13 mouse cellular contexts compared by ENCODE assay signal in the genomic region with DNA sequence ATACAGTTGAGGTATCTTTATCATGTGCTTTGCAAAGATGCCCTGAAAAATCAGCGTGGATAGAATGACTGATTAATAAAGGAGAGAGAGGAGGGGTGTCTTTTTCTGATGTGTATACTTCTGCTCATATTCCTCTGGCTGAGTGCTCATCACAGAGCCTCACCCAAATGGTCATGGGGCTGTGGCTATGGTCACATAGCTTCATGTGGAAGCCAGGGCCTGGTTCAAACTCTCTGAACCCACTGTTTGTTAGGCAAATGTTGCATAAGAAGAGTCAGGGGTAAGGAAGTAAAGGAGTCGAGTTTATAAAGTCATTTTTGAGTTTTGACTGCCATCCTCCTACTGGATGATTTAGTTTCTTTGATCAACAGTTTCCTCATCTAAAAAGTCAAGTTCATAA.
"Had no signal": no experiment of that assay in that cellular context is flagged by ENCODE, and none has a peak within 500 bp of the region (broad histone marks: within the 10 kb centered on the region; RNA-seq: fewer than 3 reads in every experiment).

No protein-coding gene starts in this region.

- ATAC-seq: liver, postnatal 0 days; lung, postnatal 0 days; midbrain, embryonic 16.5 days had no signal

- DNase-seq: liver, postnatal 0 days; lung, adult 2 months; midbrain, embryonic 14.5 days; retina, postnatal 1 day; right cerebral cortex, adult 18-20 months; right cerebral cortex, postnatal 25 days; right cerebral cortex, postnatal 4 days; spleen, adult 18-20 months; thymus, adult 18-20 months; thymus, postnatal 14 days; thymus, postnatal 36 days had no signal
